Mouse (Mus musculus): ENCODE measurements around the gene Armc10. TPM values are rescaled to one million over a fixed set of nuclear protein-coding genes. Genes with fewer than 3 reads are reported as not detected.
A peak's percentile ranks its signal among the peaks of the same experiment; 100 is the strongest.
"Not testable (repeated sequence)": the region's sequence is repeated elsewhere in the genome, so short reads cannot be mapped to it uniquely, and the experiment has no call there.

Gene Armc10
- total RNA-seq, 4 experiments from 2014 or later = 21.3 to 23.2 (median 21.4) TPM

DNA sequence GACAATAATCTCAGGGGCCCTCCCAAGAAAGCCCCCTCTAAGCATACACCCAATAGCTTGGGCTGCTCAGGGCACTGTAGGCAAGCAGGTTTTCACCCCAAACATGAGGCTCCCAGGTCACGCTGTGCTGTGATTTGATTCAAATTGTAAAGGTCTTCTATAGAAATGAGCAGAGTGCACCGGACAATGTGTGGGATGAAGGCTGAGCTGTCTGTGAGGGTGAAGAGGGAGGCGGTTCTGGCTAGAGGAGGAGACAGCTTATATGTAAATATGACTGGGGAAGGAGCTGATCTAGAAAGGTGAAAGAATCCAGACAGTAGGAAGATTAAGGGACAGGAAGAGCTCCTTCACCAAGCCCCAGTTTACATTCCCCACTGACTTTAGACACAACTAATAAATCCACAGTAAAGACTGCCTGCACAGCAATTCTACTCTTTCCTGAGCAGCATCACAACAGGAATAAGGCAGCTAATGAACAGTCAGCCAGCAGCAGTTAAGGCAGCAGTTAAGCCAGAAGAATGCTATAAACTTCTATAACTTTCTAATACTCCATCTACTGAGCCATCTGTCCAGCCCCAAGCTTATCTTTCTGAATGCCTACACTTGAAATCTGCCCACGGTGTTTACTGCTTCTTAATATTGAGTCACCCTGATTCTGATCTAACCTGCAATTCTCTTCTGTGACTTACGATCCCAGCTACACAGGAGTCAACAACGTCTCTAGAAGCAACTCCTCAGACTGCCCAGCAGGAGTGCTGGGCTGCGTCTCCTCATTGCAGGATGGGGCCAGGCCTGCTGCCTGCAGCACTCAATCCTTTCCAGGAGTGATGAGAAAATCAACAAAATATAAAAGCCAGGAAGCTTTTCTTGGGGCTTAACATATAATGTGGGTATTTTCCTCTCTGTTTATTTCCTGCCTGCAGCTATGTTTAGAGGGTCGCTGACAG is 21.9 kb downstream of the Armc10 start:
- DNase-seq = no peak

DNA sequence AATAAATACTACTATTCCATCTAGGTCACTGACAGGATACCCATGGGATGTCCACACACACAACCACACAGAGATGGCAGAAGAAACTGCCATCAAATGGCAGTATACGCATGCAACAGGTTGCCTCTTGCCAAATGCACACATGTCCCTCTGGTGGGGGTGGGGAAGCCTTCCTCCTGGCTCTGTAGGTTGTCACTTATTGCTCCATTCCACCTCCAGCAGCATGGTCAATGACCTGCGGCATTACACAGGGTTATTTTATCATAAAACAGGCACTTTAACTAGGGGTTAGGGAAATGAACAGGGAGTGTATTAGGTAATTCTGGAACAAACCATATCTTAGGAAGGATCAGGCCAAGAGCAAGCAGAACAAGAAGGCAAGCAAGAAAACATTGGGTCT is 23.7 kb downstream of the Armc10 start:
- no peak for DNase-seq

DNA sequence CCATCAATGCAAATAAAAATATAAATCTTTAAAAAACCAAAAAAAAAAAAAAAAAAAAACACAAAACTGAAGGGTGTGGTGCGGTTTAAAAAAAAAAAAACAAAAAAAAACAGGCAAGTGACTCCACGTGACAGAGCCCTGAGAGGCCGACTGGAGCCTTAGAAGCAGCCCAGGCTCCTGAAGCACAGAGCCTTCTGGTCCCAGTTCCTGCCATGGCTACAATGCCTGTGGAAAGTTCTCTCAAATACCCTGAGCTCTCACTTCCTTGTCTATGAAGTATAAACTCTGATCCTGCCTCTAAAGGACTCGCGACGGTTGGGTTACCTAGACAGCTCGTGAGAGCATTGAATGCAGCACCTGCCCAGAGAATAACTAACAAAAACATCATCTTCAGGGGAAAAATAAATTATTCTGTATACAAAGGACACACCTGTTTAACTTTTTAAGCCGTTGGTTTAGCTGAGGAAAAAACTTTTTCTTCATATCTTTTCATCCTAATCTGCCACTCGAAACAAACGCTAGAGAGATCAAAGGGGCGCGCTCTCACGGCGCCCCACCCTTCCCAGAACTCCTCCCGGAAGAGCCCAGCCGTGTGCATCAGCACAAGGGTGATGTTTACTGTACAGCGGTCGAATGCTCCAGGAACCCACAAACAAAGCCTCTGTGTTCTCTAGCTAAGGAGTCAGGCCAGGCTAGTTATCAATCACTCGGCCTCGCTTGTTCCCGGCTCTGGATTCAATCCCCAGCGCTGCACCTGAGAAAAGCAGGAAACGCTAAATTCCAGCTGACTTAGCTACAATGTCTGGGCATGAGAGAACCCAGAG is 27.4 kb downstream of the Armc10 start:
- DNase-seq = no peak

DNA sequence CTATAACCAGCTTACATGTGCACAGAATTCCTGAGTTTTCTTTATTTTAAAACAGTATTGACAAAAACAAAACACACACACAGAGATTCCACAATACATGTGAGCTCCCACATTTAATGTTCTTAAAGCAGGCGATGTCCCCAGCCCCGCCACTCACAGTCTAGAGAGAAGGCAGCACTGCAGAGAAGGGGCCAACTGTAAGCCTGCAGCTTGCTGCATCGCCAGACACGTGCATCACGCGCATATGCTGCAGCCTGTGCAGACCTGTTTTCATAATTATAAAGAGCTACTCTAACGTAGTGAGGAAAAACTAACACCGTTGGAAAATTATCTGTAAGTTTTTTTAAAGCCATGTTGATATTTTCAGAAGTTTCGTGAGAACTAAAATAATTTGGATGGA is 28.1 kb downstream of the Armc10 start:
- no peak for DNase-seq

DNA sequence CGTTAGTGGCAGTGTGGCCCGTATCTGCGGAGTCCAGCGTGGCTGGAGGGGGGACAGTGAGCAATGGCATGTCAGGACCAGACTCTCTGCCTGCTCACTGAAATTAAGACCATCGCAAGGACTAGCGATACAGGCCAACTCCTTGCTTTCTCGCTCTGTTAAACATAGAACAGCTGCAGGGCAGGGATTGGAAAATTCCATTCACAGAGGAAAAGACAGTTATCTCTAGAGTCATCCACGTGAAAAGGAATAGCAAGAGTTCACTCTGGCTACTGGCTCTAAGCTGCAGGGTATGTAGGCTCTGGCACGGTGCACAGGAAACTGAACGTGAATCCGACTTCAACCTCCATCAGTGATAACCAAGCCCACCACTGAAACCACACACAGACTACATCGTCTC is 29.4 kb downstream of the Armc10 start:
- no peak for DNase-seq

DNA sequence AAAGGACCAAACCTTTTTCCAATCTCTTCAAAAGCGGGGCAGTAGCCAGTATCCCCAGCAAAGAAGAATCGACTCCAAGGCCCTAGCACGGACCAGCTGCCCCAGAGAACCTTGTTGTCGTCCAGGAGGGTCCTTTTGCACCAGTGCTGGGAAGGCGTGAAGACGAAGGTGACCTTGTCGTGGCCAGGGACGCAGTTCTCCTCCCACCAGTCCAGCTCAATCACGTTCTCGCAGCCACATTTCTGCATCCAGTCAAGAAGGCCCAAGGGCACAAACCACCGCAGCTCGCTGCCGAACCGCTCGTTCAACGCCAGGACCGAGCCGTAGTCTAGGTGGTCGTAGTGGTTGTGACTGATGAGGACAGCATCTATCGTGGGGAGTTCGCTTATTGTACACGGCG is 29.9 kb downstream of the Armc10 start:
- no peak for DNase-seq

DNA sequence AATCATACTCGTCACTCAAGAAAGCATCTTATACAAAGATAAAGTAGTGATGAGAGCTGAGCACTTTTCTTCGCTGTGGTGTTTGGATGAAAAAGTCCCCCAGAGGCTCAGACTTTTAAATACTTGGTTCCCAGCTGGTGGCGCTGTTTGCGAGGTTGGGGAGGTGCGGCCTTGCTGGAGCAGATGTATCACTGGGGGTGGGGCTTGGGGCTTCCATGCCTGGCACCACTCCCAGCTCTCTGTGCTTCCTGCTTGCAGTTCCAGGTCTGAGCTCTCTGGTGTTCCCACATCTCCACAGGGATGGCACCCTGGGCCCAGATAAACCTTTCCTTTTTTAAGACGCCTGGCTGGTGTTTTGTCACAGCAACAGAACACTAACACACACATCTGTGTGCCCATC is 32.3 kb downstream of the Armc10 start:
- no peak for DNase-seq

DNA sequence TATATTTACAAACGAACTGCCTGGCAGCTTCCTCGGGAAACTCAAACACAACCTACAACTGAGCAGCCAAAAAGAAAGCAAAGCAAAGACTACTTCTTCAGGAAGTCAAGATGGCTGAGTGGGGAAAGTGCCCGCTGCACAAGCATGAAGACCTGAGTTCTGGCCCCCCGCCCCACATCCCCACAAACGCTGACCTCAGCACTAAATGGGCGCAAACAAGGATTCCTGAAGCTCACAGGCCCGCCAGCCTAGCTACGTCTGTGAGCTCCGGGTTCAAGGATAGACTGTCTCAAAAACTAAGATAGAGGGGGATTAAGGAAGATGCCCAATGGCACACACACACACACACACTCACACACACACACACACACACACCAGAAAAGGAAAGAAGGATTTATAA is 32.8 kb downstream of the Armc10 start:
- DNase-seq = no peak

DNA sequence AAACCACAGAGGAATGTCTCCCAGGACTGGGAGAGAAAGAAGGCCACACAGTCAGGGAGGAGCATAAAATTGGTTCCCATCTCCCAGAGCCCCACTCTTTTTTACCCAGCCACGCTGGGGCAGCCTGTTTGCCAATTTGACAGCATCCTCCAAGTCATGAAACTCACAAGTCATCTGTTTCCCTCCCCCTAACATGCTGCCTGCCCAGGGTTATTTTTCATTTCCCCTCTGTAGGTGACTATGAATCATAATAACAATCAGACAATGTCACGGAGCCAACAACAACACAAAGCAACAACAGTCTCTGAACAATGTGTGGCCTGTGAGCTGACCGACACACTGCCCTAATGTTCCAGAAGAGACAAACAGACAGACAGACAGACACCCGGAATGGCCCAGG is 34.4 kb downstream of the Armc10 start:
- DNase-seq = no peak

DNA sequence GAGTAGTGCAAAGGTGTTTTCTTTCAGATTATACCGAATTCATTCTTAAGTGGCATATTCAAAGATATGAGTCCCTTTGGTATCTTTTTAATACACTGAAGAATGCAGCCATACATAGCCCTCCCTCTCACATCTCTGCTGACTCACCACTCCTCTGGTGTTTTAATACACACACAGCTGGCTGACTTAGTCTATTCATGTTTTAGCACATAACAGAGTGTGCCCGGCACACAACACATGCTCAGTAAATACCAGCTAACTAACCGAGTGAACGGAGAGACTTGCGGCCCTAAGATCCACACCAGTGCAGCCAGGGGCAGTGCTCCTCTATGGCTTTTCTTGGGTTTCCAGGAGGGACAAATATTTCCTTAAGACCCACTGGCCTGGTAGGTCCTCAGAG is 35.3 kb downstream of the Armc10 start:
- DNase-seq = no peak

DNA sequence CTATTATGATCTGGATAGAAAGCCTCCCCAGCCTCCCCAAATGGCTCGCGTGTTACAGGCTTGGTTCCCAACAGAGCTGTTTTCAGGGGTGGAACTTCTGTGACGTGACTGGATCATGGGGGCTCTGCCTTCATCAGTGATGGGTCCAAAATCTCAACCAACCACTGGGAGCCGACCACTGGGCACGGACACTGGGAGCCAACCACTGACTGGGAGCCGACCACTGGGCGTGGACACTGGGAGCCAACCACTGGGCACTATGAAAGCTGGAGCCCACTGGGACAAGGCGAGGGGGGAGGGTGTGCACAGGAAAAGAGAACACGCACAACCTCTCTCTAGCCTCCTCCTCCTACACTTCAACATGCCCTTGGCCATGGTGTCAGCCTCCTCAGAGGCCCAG is 38.2 kb downstream of the Armc10 start:
- DNase-seq = no peak

DNA sequence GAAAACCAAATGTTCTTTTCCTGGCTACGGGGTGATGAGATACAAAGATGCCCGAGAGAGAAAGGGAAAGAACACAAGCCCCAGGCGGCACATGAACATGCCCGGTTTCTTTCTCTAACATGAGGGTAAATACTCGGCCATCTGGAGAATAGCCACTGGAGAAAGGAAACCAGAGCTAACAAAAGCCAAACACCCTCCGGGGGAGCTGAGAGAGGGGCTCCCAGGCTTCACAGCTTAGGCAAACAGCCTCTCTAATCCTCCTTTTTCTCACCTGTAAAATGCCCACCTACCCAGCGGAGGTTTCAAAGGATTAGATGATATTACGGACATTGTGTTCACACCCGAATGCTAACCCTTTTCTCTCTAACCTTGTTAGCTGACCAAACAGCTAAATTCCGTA is 39.4 kb downstream of the Armc10 start:
- DNase-seq = no peak

DNA sequence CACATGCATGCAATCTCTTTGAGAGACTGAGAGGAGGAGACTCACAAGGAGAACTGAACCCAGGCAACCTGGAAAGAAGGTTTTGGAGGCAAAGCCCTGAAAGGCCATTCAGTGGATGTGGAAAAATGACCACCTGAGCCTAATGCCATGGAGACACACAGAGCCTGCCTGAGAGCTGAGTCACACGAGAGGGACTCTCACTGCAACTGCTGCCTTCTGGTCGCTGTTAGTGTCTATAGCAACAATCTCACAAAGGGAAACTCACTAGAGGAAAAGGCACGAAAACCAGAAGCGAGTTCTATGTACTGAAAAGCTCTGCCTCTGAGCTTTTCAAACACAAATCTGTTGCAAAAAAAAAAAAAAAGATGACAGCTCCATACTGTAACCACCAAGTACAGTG is 41.4 kb downstream of the Armc10 start:
- DNase-seq = no peak

DNA sequence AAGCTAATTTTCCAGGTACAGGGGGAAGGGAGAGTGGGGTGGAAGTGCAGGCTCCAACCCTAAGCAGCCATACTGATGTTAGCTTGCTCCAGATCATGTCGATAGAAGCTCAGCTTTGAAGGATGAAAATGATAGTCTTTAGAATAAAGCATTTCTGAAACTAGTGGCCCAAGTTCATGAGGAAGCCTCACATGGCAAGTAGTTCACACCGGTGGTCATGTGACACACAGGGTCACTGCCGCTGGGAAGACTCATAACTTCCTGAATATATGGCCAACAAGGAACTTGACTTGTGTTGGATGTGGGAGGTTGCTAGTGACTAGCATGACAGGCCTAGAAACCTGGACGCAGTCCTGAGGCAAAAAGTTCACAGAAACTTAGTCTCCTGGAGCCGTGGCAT is 46.6 kb downstream of the Armc10 start:
- no peak for DNase-seq

DNA sequence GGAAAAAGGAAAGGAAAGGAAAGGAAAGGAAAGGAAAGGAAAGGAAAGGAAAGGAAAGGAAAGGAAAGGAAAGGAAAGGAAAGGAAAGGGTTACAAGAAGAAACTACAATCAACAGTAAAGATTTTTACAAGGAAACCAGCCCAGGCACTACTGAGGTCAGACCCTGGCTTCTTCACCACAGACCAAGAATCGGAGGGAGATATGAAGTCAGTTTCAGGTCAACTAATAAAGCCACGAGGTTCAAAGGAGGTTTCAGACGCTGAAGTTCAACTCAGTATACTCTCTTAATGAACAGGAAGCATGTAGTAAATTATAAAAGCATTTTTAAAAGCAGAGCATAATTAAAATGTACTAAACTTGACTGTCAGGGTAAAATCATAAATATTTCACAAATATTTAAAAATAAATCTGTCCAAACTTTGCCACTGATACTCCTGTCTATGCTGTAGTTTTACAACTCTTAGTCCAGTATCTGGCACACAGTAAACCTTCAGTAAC is 47.8 kb downstream of the Armc10 start:
- no peak for DNase-seq

DNA sequence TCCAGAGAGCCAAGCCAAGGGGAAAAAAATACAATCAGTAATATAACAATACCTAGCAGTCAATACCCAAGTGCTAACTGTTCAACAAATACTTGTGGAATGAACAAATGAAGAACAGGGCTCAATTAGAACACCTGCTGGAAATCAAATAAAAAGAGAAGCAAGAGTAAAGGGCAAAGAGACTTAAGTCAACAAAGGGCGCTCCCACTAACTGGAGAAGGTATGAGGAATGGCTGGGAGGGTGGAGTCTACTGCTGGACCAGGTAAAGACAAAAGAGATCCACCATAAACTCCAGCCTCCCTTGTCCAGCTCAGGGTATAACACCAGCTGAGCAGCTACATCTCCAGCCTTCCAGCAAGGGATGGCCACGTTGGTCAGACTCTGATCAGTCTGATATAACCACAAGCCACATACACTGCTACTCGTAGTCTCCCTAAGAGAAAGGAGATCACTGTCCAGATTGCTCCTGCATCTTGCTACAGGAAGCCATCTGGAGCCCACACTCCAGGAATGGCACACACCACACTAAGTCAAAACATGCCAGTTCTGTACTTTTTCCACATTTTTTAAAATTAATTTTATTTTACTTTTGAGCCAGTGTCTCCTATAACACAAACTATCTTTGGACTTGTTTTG is 49.4 kb downstream of the Armc10 start:
- DNase-seq = no peak

DNA sequence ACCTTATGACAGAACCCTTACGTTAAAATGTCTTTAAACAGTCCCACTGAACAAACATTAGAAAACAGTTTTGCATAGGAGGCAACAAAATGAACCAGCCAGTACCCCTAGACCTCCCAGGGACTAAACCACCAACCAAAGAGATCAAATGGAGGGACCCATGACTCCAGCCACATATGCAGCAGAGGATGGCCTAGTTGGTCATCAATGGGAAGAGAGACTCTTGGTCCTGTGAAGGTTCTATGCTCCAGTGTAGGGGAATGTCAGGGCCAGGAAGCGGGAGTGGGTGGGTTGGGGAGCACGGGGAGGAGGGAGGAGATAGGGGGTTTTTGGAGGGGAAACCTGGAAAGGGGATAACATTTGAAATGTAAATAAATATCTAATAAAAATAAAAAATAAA is 53.9 kb downstream of the Armc10 start:
- DNase-seq = not testable (repeated sequence)

DNA sequence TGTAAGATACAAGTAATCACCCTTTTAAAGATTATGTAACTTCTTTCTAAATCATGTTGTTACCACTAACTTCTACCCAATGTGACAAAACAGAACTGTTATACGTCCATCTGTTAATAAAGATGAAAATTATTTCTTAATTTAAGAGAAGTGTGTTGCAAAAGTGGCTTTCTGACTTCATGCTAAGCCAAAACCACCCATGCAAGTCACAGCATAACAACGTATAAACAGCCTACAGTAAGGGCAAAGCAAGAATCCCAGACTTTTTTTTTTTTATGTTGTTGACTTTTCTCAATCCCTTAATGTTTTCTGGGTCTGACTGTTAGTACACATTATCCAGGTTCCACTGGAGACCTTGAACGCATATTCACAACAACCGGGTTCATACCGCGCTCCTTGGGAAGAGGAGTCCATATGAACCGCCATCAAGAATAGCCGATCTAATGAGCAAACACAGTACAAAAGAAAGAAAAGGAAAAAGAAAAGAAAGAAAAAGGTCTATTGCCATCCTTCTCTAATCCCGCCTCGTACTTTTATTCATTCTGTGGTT is 54.7 kb downstream of the Armc10 start:
- DNase-seq = no peak

DNA sequence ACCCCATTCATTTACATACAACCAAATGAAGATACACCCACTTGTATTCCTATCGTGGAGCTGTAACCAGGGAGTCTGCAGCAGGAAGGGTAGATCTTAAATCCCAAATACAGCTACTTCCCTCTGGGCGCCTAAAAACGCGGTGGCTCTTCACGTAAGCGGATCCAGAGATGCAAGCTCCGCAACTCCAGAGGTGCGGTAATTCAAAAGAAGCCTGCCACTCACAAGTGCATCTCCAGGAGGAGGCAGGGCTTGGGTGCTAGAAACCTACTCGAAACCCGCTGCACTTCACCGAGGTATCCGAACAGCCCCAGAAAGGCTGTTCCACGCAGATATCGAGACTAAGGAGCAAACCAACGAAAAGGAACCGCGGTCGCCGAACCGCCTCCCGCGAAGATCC is 55.3 kb downstream of the Armc10 start:
- no peak for DNase-seq

DNA sequence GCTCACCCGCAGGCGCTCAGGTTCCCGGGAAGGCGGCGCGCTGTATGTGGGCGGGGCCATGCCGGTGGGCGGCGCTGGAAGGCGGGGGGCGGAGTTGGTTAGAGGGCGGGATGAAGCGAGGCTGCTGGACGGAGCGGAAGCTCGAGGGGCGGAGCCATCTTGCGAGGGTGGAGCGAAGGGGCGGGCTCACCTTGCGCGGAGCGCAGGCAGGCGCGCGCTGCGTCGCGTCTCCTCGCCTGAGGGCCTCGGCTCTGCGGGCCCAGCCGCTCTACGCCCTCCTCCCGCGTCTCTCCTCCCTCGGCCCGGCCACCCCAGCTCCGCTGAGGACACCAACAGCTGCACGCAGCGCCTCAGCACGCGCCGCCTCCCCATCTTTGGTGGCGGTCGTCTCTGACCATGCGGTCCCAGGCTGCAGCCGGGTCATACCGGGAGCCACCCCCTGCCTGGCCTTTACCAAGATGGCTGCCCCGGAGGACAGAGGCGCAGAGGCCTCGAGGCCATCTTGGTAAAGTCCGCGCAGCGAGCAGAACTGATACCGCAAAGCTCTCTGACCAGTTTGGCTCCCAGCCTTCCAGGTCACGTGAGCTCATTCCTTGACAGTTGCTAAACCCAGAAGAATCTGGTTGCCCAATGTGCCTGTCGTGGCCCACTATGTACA is 55.9 kb downstream of the Armc10 start, which contains the start of gene Napepld:
Gene Napepld (minus strand): TSS at position 46 of the 658 bp plus-strand sequence.
- DNase-seq = peak; percentile 99

DNA sequence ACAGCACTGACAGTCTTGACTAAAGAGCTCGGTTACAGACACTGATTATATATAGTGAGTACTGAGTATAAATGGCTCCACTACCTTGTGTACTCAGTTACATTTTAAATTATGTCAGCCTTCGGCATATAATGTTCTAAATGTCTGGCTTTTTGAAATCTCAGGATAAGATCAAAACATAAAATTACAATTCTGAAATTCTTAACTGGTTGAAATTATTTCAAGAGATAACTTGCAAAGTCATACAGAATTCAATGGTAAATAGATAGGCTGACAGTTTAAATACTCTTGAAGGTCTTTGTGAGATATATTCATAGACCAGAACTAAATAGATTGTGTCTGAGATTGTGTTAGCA is 56.4 kb downstream of the Armc10 start:
- no peak for DNase-seq

DNA sequence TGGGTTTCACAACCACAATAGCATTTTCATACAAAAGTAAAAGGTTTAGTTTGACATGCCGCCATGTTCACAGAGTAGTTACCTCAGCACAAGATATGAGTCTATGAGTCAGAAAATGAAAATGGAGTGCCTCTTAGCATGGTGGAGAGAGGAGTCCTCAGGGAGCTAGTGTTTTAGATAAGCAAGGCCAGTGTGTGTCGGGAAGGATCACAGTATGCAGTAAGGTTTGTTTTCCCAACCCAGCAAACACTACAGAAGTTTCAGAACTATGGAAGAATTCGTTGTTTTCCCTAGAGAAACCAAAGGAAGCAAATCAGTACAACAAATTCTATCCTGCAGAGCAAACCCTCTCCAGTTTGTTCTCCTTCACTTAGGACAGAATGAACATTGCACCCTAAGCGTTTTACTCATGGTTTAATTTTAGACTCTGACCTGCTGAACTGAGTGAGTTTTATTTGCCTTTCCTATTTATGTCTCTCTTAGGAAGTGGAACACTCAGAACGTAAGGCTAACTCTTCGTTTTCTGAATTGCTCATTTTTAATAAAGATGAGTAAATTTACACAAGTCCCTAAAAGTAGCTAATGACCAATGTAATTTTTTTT is 57.4 kb downstream of the Armc10 start:
- no peak for DNase-seq
